In the genomic region with DNA sequence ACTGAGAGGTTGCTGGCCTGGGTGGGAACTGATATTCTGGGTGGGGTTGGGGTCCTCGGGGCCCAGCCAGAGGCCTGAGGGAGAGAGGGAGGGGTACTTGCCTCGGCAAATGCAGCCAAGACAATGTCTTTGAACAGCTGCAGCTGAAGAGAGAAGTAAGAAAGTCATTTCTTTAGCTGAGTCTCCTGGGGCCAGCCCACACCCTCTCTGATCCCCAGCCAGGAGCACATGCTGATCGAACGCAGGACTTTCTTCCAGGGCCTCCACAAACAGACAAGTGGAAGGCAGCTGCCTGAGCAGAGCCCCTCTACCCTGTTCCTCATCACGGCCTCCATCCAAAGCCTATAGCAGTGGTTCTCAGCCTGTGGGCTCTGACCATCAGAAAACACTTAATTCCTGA, we compare ENCODE assay signal across 21 mouse cellular contexts. TPM values are rescaled to one million over a fixed set of nuclear protein-coding genes. Genes with fewer than 3 reads are reported as not detected.
DNase-seq lines count a peak whose midpoint lies in the region; ATAC-seq and TF ChIP-seq lines count a peak whose summit lies in the region.
"Had no signal": no experiment of that assay in that cellular context is flagged by ENCODE, and none has a peak within 500 bp of the region (broad histone marks: within the 10 kb centered on the region; RNA-seq: fewer than 3 reads in every experiment).

No protein-coding gene starts in this region.

- 78% methylated on average over 5 of the region's 5 CpGs for WGBS in heart, embryonic 12.5 days
- 69% methylated on average over 5 of the region's 5 CpGs for WGBS in liver, postnatal 0 days (ENCODE audit: insufficient replicate concordance)

- intact Hi-C loops in heart, postnatal 36 days (cut with DNase I), result no loop called here

- ATAC-seq in heart, embryonic 12.5 days (ENCODE audit: insufficient number of reproducible peaks, low FRiP score), result no peak
- ATAC-seq in inflammation-experienced regulatory T-cells, adult 6 months, result no peak
- ATAC-seq in liver, postnatal 0 days, result no peak
- ATAC-seq: forebrain, postnatal 0 days; intestine, embryonic 16.5 days had no signal

- no peak overlapping the region for H3K4me3 ChIP-seq in heart, embryonic 12.5 days
- H3K4me3 ChIP-seq in liver, postnatal 0 days (ENCODE audit: low read depth, low read length), result no peak overlapping the region
- H3K4me3 ChIP-seq: embryonic facial prominence, embryonic 13.5 days; forebrain, embryonic 12.5 days; heart, embryonic 15.5 days; kidney, embryonic 15.5 days had no signal

- no peak overlapping the region for H3K9ac ChIP-seq in heart, embryonic 12.5 days
- H3K9ac ChIP-seq in liver, postnatal 0 days (replicated peaks), result no peak overlapping the region
- H3K9ac ChIP-seq: embryonic facial prominence, embryonic 13.5 days; forebrain, embryonic 12.5 days; forebrain, postnatal 0 days; heart, embryonic 15.5 days; hindbrain, embryonic 14.5 days; kidney, embryonic 15.5 days had no signal

- TF ChIP-seq EP300 in liver, postnatal 0 days (IDR thresholded peaks at IDR 0.05; ENCODE audit: low read depth), result no peak

- H3K27me3 ChIP-seq in heart, embryonic 12.5 days (replicated peaks), result 0 out of 2 replicates have a peak, but pooled peaks cover 3% of the 10 kb centered on the region
- no peaks in the 10 kb centered on the region for H3K27me3 ChIP-seq in liver, postnatal 0 days (ENCODE audit: insufficient read depth, low read length)
- H3K27me3 ChIP-seq: embryonic facial prominence, embryonic 13.5 days; forebrain, embryonic 12.5 days; heart, embryonic 15.5 days; kidney, embryonic 15.5 days had no signal

- H3K9me3 ChIP-seq in heart, embryonic 12.5 days (replicated peaks), result no peaks in the 10 kb centered on the region
- no peaks in the 10 kb centered on the region for H3K9me3 ChIP-seq in liver, postnatal 0 days (ENCODE audit: low read length)
- H3K9me3 ChIP-seq: embryonic facial prominence, embryonic 13.5 days; forebrain, embryonic 12.5 days; heart, embryonic 15.5 days; kidney, embryonic 15.5 days had no signal

- H3K27ac ChIP-seq in heart, embryonic 12.5 days (ENCODE audit: poor library complexity, severe bottlenecking), result no peak overlapping the region
- no peak overlapping the region for H3K27ac ChIP-seq in liver, postnatal 0 days (ENCODE audit: low read depth)
- H3K27ac ChIP-seq: embryonic facial prominence, embryonic 13.5 days; forebrain, embryonic 12.5 days; heart, embryonic 15.5 days; hindbrain, embryonic 14.5 days; kidney, embryonic 15.5 days had no signal

- peaks cover 8% of the 10 kb centered on the region for H3K4me1 ChIP-seq in heart, embryonic 12.5 days (replicated peaks)
- H3K4me1 ChIP-seq in liver, postnatal 0 days (ENCODE audit: insufficient read depth), result 0 out of 2 replicates have a peak, but pooled peaks cover 5% of the 10 kb centered on the region

- H3K4me2 ChIP-seq in heart, embryonic 12.5 days, result no peak overlapping the region
- no peak overlapping the region for H3K4me2 ChIP-seq in liver, postnatal 0 days (ENCODE audit: low read depth, low read length)
- H3K4me2 ChIP-seq: embryonic facial prominence, embryonic 13.5 days; forebrain, embryonic 12.5 days; heart, embryonic 15.5 days; hindbrain, embryonic 14.5 days; kidney, embryonic 15.5 days had no signal

- peaks cover 14% of the 10 kb centered on the region for H3K36me3 ChIP-seq in heart, embryonic 12.5 days
- no peaks in the 10 kb centered on the region for H3K36me3 ChIP-seq in liver, postnatal 0 days (replicated peaks; ENCODE audit: insufficient read depth, low read length)
- H3K36me3 ChIP-seq: heart, embryonic 15.5 days had no signal

- DNase-seq in heart, adult 8-10 months (ENCODE audit: low spot score), result peak; percentile 59
- peak; percentile 79 for DNase-seq in gastrocnemius, adult 18-20 months (ENCODE audit: low spot score)
- peak; percentile 58 for DNase-seq in gastrocnemius, postnatal 10 days
- peak; percentile 55 to 64 for DNase-seq in heart, postnatal 36 days
- DNase-seq in liver, postnatal 0 days, result no peak
- DNase-seq: adrenal gland, adult 8-10 months; cerebellum, adult 11 months; cerebellum, adult 8-10 months; cerebellum, postnatal 14 days; forebrain, postnatal 0 days; kidney, adult 2 months had no signal

- TF ChIP-seq CTCF in liver, postnatal 0 days (IDR thresholded peaks at IDR 0.05; ENCODE audit: low read depth), result no peak

RNA-seq across cellular contexts. Expression of a gene that starts 12.6 kb away (rescaled TPM):
- 1 to 10 TPM; 3.7 to 5.1 (median 4.1) TPM for total RNA-seq in heart, adult 8-10 months (2022)
- polyA plus RNA-seq in heart, embryonic 12.5 days (2016; fragmentation: Nextera tagmentation; extraction: Ambion mirVana), result 8.3 TPM in 2 replicates
- total RNA-seq in gastrocnemius, adult 18-20 months (2021), result 1 to 10 TPM; 1.7 to 1.8 TPM
- total RNA-seq in gastrocnemius, postnatal 10 days (2021), result 1 to 10 TPM; 2.4 to 4.0 TPM
- total RNA-seq in heart, postnatal 36 days (2021), result 1 to 10 TPM; 3.4 to 4.6 TPM
- not detected for polyA plus RNA-seq in inflammation-experienced regulatory T-cells, adult 6 months (2017; shearing (Covaris generic))
- 0.36 and 0.45 TPM in 2 replicates for polyA plus RNA-seq in liver, postnatal 0 days (2015; fragmentation: Nextera tagmentation; extraction: Ambion mirVana)
- total RNA-seq: common myeloid progenitor, adult 5-6 weeks had no signal

RNA-seq across cellular contexts. Expression of a gene that starts 13.9 kb away (rescaled TPM):
- total RNA-seq in heart, adult 8-10 months (2022), result 1 to 10 TPM; 1.7 to 3.5 (median 2.8) TPM
- polyA plus RNA-seq in heart, embryonic 12.5 days (2016; fragmentation: Nextera tagmentation; extraction: Ambion mirVana), result 1.2 and 1.6 TPM in 2 replicates
- total RNA-seq in gastrocnemius, adult 18-20 months (2021), result under 1 TPM; 0.39 to 1.00 TPM
- total RNA-seq in gastrocnemius, postnatal 10 days (2021), result under 1 TPM; 0.33 to 0.68 TPM
- total RNA-seq in heart, postnatal 36 days (2021), result 1 to 10 TPM; 3.6 to 3.9 TPM
- polyA plus RNA-seq in inflammation-experienced regulatory T-cells, adult 6 months (2017; shearing (Covaris generic)), result 1 to 10 TPM in 1 of 3 experiments, under 1 TPM in 2; 0.45 to 1.6 (median 0.72) TPM
- 0.39 and 0.61 TPM in 2 replicates for polyA plus RNA-seq in liver, postnatal 0 days (2015; fragmentation: Nextera tagmentation; extraction: Ambion mirVana)
- total RNA-seq: common myeloid progenitor, adult 5-6 weeks; hematopoietic stem cell, adult 5-6 weeks had no signal

RNA-seq across cellular contexts. Expression of a gene that starts 54.3 kb away (rescaled TPM):
- total RNA-seq in heart, adult 8-10 months (2022), result 10 to 100 TPM; 39.5 to 50.6 (median 45.2) TPM
- 49.0 and 51.3 TPM in 2 replicates for polyA plus RNA-seq in heart, embryonic 12.5 days (2016; fragmentation: Nextera tagmentation; extraction: Ambion mirVana)
- 10 to 100 TPM; 56.9 to 72.5 TPM for total RNA-seq in gastrocnemius, adult 18-20 months (2021)
- total RNA-seq in gastrocnemius, postnatal 10 days (2021), result 10 to 100 TPM; 76.1 to 95.2 TPM
- 10 to 100 TPM; 42.7 to 47.7 TPM for total RNA-seq in heart, postnatal 36 days (2021)
- polyA plus RNA-seq in inflammation-experienced regulatory T-cells, adult 6 months (2017; shearing (Covaris generic)), result 10 to 100 TPM; 66.0 to 86.7 (median 71.7) TPM
- 21.7 and 24.6 TPM in 2 replicates for polyA plus RNA-seq in liver, postnatal 0 days (2015; fragmentation: Nextera tagmentation; extraction: Ambion mirVana)

RNA-seq across cellular contexts. Expression of a gene that starts 54.4 kb away (rescaled TPM):
- total RNA-seq in heart, adult 8-10 months (2022), result 100 to 1,000 TPM; 715 to 820 (median 788) TPM
- polyA plus RNA-seq in heart, embryonic 12.5 days (2016; fragmentation: Nextera tagmentation; extraction: Ambion mirVana), result 197 and 203 TPM in 2 replicates
- total RNA-seq in gastrocnemius, adult 18-20 months (2021), result 100 to 1,000 TPM; 263 to 288 TPM
- total RNA-seq in gastrocnemius, postnatal 10 days (2021), result 100 to 1,000 TPM; 284 to 308 TPM
- 100 to 1,000 TPM; 681 to 829 TPM for total RNA-seq in heart, postnatal 36 days (2021)
- 10 to 100 TPM; 55.1 to 69.3 (median 63.1) TPM for polyA plus RNA-seq in inflammation-experienced regulatory T-cells, adult 6 months (2017; shearing (Covaris generic))
- polyA plus RNA-seq in liver, postnatal 0 days (2015; fragmentation: Nextera tagmentation; extraction: Ambion mirVana), result 68.3 and 76.4 TPM in 2 replicates

RNA-seq across cellular contexts. Expression of a gene that starts 54.4 kb away (rescaled TPM):
- total RNA-seq in heart, adult 8-10 months (2022), result 1 to 10 TPM; 1.1 to 3.0 (median 1.8) TPM
- polyA plus RNA-seq in heart, embryonic 12.5 days (2016; fragmentation: Nextera tagmentation; extraction: Ambion mirVana), result 1.1 and 2.8 TPM in 2 replicates
- 1 to 10 TPM; 1.9 to 3.4 TPM for total RNA-seq in gastrocnemius, adult 18-20 months (2021)
- total RNA-seq in gastrocnemius, postnatal 10 days (2021), result 1 to 10 TPM; 2.6 to 2.9 TPM
- total RNA-seq in heart, postnatal 36 days (2021), result 1 to 10 TPM; 2.1 to 2.3 TPM
- polyA plus RNA-seq in inflammation-experienced regulatory T-cells, adult 6 months (2017; shearing (Covaris generic)), result 1 to 10 TPM; 2.1 to 4.4 (median 2.7) TPM
- polyA plus RNA-seq in liver, postnatal 0 days (2015; fragmentation: Nextera tagmentation; extraction: Ambion mirVana), result 2.3 and 2.8 TPM in 2 replicates
